Mouse (Mus musculus): ENCODE measurements at regions not wholly inside any gene's neighbourhood (a gene's known extent, or its start where the extent isn't known, plus 50 kb on each side); places are given as distances from the start of the nearest gene placed in this dataset.

DNA sequence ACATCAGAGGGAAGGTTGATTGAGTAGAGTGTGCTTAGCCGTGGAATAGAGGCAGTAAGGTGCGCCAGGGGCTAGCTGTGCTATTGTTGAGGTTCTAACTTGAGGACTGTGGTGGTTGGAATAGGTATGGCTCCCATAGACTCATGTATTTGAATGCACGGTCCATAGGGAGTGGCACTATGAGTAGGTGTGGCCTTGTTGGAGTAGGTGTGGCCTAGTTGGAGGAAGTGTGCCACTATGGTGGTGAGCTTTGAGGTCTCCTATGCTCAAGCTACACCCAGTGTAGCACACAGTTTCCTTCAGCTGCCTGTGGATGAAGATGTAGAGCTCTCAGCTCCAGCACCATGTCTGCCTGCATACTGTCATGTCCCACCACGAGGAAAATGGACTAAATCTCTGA lies 60.5 kb upstream of the Slc25a36 start:
- no peak for TF ChIP-seq CTCF (IDR thresholded peaks at IDR 0.05; ENCODE audit: low read depth)
- TF ChIP-seq EP300 (IDR thresholded peaks at IDR 0.05; ENCODE audit: low read depth) = no peak
